Mouse (Mus musculus): ENCODE measurements around the gene B3gnt2.

B3gnt2 gene

DNA sequence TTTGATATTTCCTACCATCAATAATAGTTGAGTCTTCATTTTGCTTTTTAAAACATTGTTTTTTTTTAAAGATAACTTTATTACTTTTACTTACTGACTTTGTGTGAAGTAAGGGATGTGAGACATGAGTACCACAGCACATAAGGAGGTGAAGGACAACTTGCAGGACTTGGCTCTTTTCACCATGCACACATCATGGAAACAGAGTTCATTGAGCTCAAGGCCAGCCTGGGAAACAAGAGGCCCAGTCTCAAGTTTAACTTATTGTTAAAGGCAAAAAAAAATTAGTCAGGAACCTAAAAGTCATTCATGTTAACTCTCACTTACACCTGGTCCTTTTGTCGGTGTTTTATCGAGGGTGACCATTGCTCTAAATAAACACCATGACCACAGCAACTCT, 137.7 kb downstream of the B3gnt2 start:
- DNase-seq (ENCODE audit: low spot score): no peak

DNA sequence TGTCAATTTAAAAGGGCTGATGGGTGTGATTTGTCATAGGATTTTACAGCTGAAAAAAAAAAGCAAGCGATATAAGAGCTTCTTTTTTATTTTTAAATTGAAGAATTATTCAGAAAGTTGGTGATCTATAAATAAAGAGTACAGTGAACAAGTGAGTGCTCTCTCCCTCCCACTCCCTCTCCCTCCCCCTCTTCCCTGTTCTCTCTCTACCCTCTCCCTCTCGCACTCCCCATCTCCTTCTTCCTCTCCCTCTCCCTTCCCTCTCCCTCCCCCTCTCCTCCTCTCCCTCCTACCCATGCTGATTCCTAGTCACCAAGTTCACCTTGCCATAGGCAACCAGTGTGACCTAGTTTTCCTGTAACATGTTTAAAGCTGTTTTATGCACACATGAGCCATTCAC, 140.7 kb downstream of the B3gnt2 start:
- DNase-seq (ENCODE audit: low spot score): no peak

- no peak for DNase-seq (ENCODE audit: low spot score)
Measured at GRCm38 (mm10) chr11:22719570-22719969, 141.2 kb downstream of the B3gnt2 start.

- DNase-seq (ENCODE audit: low spot score): no peak
Measured at GRCm38 (mm10) chr11:22718036-22718435, 142.7 kb downstream of the B3gnt2 start.

DNA sequence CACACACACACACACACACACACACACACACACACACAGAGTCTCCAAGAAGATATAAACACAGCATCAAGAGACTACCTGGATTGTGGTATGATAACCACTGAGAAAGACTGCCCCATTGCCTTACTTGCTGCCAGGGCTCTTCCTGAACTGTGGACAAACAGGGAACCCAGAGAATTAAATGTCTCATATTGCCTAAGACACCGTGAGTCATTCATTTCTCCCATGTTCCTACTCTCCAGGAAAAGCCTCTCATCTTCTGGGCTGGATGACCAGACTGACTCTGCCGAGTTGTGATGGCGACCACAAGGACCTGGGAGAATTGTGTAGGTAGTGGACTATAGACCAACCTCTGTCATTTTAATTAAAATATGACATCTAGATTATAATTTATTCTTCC, 149.4 kb downstream of the B3gnt2 start:
- DNase-seq (ENCODE audit: low spot score): no peak

- no peak for DNase-seq (ENCODE audit: low spot score)
Measured at GRCm38 (mm10) chr11:22710596-22710995, 150.2 kb downstream of the B3gnt2 start.
